Mouse (Mus musculus): ENCODE results near the gene Nos1ap.

DNA sequence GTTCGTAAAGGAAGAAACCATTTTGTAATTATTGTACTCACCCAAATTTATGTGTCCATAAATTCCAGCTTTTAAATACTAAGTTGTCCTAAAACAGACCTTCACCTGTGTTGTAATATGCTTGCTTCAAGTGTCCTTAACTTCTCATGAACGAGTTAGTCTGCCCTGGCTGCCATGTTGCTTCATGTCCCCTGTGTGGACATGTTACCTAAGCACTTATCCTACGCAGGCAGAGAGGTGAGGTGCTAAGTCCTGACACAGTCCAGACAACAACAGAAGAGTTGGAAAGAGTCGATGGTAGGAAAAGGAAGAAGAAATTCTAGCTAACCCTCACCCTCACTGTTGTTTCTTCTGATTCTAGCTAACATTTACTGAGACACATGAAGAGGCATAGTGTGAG is 43.4 kb downstream of the Nos1ap start:
- TF ChIP-seq CTCF (IDR thresholded peaks at IDR 0.05) = no peak
- peak; percentile 13; the same call in 1 of the 2 replicates for TF ChIP-seq EP300 (IDR thresholded peaks at IDR 0.05)

Data from lung, postnatal 0 days (tissue).